Mouse (Mus musculus) limb, embryonic 13.5 days (tissue): Measurements from ENCODE around the gene Ugt1a6b. TPM values are rescaled to one million over a fixed set of nuclear protein-coding genes. Genes with fewer than 3 reads are reported as not detected.

Experiments used
- ATAC-seq: fragments of 200-750 bp; cut with Nextera tagmentation; 2 replicates; pipeline ENCODE4 v1.8.0; 2017; ENCODE audit warnings: low read depth, moderate number of reproducible peaks, moderate TSS enrichment; ENCODE audit not compliant: low FRiP score
- H3K27ac ChIP-seq: fragments of 300-500 bp; sonication (generic); 2 replicates; pipeline ENCODE4 v1.5.1; 2015; ENCODE audit warnings: inconsistent platforms, mild to moderate bottlenecking, moderate library complexity
- H3K27me3 ChIP-seq: fragments of 300-500 bp; sonication (generic); 2 replicates; pipeline ENCODE4 v1.6.1; 2015; ENCODE audit warnings: mild to moderate bottlenecking, inconsistent platforms
- H3K36me3 ChIP-seq: fragments of 300-500 bp; sonication (generic); 2 replicates; pipeline ENCODE4 v1.6.1; 2015; ENCODE audit warnings: inconsistent platforms, mild to moderate bottlenecking, moderate library complexity
- H3K4me1 ChIP-seq: fragments of 300-500 bp; sonication (generic); 2 replicates; pipeline ENCODE4 v1.6.1; 2015; ENCODE audit warnings: inconsistent platforms
- H3K4me2 ChIP-seq: fragments of 300-500 bp; sonication (generic); replicated peaks from 2 replicates; pipeline ENCODE4 v1.6.1; 2015; ENCODE audit warnings: inconsistent platforms, mild to moderate bottlenecking, moderate library complexity
- H3K4me3 ChIP-seq: fragments of 300-500 bp; sonication (generic); 2 replicates; pipeline ENCODE4 v1.5.1; 2015; ENCODE audit warnings: moderate library complexity, mild to moderate bottlenecking, inconsistent platforms
- H3K9ac ChIP-seq: fragments of 300-500 bp; sonication (generic); 2 replicates; pipeline ENCODE4 v1.6.1; 2015; ENCODE audit warnings: mild to moderate bottlenecking, inconsistent platforms
- H3K9me3 ChIP-seq: fragments of 300-500 bp; sonication (generic); 2 replicates; pipeline ENCODE4 v1.6.1; 2016; ENCODE audit warnings: inconsistent platforms
- WGBS: fragments of 180-500 bp; shearing (Covaris S2); methylation state at CpG from one replicate; pipeline ENCODE4 v1.1.7; 2015; 5-methylcytosine and 5-hydroxymethylcytosine counted together
- polyA plus RNA-seq: library from polyadenylated mRNA; unstranded; fragments of >200 nt; fragmentation: Nextera tagmentation; extraction: Ambion mirVana; gene quantifications from 2 replicates; pipeline ENCODE4 v1.2.1, GENCODE M21; 2015

The Ugt1a6b gene
- polyA plus RNA-seq, 1 experiment from 2014 or later: not detected

DNA sequence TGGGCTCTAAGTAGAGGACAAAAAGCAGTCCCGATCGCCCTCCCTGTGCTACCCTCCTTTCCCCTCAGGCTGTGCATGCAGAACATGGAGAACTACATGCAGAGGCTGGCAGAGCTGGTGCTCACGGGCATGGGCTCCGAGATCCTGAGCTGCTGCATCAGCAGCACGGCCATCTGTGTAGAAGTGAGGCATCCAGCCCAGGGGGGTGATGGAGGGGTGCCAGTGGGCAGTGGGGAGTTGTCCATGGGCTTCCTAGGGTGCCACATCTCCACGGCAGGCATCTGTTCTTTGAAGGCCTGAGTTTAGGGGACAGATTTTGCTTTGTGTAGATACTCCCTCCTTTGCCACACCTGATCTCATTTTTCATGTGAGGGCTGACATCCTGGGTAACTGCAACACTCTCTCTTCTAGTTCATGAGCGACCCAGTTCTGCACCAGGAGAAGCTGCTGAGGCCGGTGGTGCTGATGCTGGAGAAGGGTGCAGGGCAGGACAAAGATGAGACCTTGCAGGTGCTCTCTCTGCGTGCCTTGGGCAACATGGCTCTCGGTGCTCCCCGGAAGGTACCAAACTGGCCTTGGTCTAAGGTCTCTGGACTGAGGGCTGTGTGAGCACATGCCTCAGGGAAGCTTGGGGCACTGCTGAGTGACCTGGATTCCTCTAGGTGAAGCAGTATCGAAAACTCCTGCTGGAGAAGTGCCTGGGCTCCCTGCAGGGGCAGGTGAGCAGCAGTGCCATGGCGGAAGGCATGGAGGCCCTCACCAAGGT lies 153.1 kb downstream of the Ugt1a6b start:
- 77% methylated on average over 13 of the region's 13 CpGs for WGBS
- peaks cover 71% of the 10 kb centered on the region for H3K9me3 ChIP-seq
- no peak overlapping the region for H3K4me3 ChIP-seq
- ATAC-seq: no peak
- H3K27ac ChIP-seq: no peak overlapping the region
- H3K36me3 ChIP-seq: peaks cover 21% of the 10 kb centered on the region
- H3K27me3 ChIP-seq: no peaks in the 10 kb centered on the region
- no peaks in the 10 kb centered on the region for H3K4me1 ChIP-seq
- no peak overlapping the region for H3K4me2 ChIP-seq
- no peak overlapping the region for H3K9ac ChIP-seq

DNA sequence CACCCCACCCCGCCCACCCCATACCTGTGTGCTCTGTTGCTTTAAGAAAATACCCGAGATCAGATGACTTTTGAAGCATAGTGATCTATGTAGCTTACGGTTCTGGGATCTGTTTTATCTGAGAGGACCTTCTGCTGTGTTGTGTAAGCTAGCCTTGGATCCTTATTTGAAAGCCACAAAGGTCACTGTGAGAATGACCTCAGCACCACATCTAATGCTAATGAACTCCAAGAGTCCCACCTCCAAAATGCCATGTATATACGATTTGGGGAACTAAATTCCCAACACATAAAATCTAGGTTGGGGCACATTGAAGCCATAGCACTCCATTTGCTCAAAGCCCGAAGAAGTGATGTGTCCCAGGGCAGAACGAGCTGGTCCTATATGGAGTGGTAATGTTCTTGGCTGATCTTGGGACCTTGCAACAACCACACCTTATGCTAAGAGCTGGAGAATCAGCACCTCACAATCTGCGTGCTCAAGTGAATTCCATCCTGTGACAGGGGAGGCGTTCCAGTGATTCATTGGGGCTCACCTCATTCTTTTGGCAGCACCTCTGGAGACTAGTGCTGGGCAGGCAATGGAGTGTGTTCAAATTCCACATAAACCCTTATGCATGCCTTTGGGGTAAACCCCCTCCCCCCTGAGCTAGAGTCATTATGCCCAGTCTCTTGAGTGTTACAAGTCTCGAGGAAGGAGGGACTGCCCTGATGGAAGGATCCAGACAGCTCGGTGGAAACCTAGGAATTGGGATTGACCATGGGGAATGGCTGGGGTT lies 154.0 kb downstream of the Ugt1a6b start:
- no peak for ATAC-seq
- no peak overlapping the region for H3K4me3 ChIP-seq

DNA sequence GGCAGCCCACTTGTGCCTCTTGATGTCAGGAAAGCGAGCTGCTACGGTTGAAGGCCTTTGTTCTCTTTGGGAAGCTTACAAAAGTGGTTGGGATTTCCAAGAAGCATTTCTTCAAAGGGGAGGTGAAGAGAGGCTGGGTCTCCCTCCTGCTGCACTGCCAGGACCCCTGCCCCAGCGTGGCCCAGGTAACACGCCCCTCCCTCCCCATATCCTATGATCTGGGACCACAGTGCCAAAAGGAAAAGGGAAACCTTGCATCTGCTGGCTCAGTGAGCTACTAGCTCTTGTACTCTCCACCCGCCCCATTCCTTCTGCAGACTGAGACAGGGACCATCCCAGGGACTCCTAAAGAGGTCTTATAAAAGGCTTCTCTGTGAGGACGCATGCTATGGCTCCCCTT lies 154.6 kb downstream of the Ugt1a6b start:
- peaks cover 68% of the 10 kb centered on the region for H3K9me3 ChIP-seq
- H3K9ac ChIP-seq: no peak overlapping the region
- no peak overlapping the region for H3K27ac ChIP-seq
- H3K4me3 ChIP-seq: no peak overlapping the region
- no peak overlapping the region for H3K4me2 ChIP-seq
- H3K36me3 ChIP-seq: peaks cover 36% of the 10 kb centered on the region
- ATAC-seq: no peak
- 82% methylated on average over 6 of the region's 6 CpGs for WGBS
- no peaks in the 10 kb centered on the region for H3K27me3 ChIP-seq
- H3K4me1 ChIP-seq: peaks cover 3% of the 10 kb centered on the region; the same call in 1 of the 2 replicates

More for the DNA sequence above, 154.0 kb downstream of the Ugt1a6b start:
- H3K27ac ChIP-seq: no peak overlapping the region
- peaks cover 30% of the 10 kb centered on the region for H3K36me3 ChIP-seq
- H3K4me1 ChIP-seq: no peaks in the 10 kb centered on the region
- WGBS: 73% methylated on average over 10 of the region's 10 CpGs
- H3K4me2 ChIP-seq: no peak overlapping the region
- no peak overlapping the region for H3K9ac ChIP-seq
- no peaks in the 10 kb centered on the region for H3K27me3 ChIP-seq
- H3K9me3 ChIP-seq: peaks cover 74% of the 10 kb centered on the region

DNA sequence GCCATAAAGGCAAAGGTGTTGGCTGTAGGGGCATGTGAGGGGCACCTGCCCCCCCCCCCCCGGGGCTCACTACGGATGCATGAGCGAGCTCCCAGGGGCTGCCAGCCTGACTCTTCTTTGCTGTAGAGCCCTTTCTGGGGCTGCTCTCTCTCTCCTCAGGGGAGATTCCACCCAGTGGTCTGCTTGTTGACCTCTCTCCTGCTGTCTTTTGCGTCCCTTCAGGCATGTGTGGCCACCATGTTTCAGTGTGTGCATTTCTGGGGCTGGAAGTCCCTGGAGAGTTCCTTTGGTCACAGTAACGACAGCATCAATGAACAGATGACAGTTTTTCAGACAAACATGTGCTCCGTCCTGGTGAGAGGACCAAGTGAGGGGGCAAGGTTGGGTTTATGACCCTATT lies 155.3 kb downstream of the Ugt1a6b start:
- H3K4me1 ChIP-seq: peaks cover 3% of the 10 kb centered on the region; the same call in 1 of the 2 replicates
- H3K36me3 ChIP-seq: peaks cover 43% of the 10 kb centered on the region
- H3K9me3 ChIP-seq: peaks cover 64% of the 10 kb centered on the region
- H3K27ac ChIP-seq: no peak overlapping the region
- H3K9ac ChIP-seq: no peak overlapping the region
- 71% methylated on average over 6 of the region's 6 CpGs for WGBS
- H3K27me3 ChIP-seq: no peaks in the 10 kb centered on the region
- no peak overlapping the region for H3K4me2 ChIP-seq
- no peak for ATAC-seq
- no peak overlapping the region for H3K4me3 ChIP-seq

DNA sequence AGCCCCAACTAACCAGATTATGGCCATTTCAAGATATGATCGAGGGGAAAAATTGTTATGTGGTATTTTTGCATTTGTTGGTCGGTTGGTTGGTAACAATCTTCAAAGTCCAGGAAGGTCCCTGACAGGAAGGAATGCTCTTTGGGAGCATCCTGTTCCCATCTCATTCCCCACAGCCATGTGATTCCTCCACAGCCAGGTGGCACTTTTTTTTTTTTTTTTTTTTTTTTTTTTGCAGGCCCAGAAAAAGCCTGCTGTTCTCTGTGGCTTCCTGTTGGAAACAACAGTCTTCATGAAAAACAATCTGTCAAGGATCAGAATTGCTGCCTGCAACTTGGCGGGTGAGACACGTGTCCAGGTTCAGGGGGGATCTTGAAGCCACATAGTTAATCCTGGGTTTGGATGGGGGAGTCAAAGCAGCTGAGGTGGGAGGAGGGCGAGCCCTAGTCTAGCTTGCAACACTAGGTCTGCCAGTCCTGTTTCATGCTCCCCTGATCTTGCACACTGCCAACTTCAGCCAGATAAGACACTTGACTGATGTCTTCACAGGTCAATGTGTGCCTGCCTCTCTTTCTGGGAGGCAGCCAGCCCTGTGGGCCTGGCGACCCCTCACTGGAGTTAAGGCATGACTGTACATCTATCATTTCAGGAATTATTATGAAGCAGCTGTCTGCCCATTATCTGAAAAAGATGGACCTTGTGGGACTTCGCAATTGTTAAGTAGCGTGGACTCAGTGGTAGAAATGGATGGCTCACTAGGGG lies 156.0 kb downstream of the Ugt1a6b start:
- no peak for ATAC-seq
- H3K27me3 ChIP-seq: no peaks in the 10 kb centered on the region
- H3K36me3 ChIP-seq: peaks cover 50% of the 10 kb centered on the region
- peaks cover 59% of the 10 kb centered on the region for H3K9me3 ChIP-seq
- H3K4me3 ChIP-seq: no peak overlapping the region
- no peak overlapping the region for H3K27ac ChIP-seq
- no peak overlapping the region for H3K9ac ChIP-seq
- peaks cover 3% of the 10 kb centered on the region; the same call in 1 of the 2 replicates for H3K4me1 ChIP-seq
- WGBS: 76% methylated on average over 8 of the region's 8 CpGs
- H3K4me2 ChIP-seq: no peak overlapping the region

DNA sequence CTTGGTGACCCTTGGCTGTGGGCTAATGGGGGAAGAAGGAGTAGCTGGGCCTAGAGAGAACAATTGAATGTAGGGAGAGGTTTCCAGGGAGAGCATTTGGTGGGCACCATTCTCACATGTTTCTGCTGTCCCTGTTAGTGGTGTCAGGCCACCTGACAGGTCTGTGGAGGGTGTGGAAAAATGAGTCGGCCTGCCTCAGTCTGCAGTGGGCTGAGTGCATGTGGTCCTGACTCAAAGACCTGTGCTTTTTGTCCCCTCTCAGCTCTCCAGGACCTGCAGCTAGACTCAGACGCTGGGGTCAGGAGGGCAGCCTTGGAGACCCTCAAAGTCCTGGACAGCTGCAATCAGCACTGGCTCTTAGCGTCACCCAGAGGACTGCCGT lies 156.6 kb downstream of the Ugt1a6b start:
- no peak overlapping the region for H3K9ac ChIP-seq
- H3K4me1 ChIP-seq: peaks cover 3% of the 10 kb centered on the region; the same call in 1 of the 2 replicates
- WGBS: 75% methylated on average over 4 of the region's 4 CpGs
- peaks cover 57% of the 10 kb centered on the region for H3K9me3 ChIP-seq
- no peaks in the 10 kb centered on the region for H3K27me3 ChIP-seq
- H3K36me3 ChIP-seq: peaks cover 55% of the 10 kb centered on the region
- H3K4me2 ChIP-seq: no peak overlapping the region
- ATAC-seq: no peak
- H3K4me3 ChIP-seq: no peak overlapping the region
- no peak overlapping the region for H3K27ac ChIP-seq

DNA sequence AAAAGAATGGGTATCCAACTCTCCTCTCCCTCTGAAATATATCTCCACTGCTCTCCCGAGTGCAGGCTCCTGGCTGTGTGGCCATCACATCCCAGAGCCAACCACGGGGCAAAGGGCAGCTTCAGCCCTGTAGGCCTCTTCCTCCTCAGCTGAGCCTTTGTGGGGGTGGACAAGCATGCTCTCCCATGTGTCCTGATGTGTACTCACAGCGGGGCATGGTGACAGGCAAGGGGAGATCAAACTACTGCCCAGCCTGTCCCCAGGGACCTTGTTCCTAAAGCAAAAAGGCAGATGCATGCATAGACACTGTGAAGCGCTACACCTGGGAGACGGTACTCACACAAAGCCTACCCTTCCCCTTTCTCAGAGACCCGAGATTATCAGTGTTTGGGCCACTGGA lies 157.1 kb downstream of the Ugt1a6b start:
- H3K36me3 ChIP-seq: peaks cover 60% of the 10 kb centered on the region
- H3K27me3 ChIP-seq: no peaks in the 10 kb centered on the region
- H3K9me3 ChIP-seq: peaks cover 52% of the 10 kb centered on the region
- 0 out of 2 replicates have a peak, but pooled peaks have one; percentile 1 for ATAC-seq
- peaks cover 3% of the 10 kb centered on the region; the same call in 1 of the 2 replicates for H3K4me1 ChIP-seq
- no peak overlapping the region for H3K4me2 ChIP-seq
- 82% methylated on average over 6 of the region's 6 CpGs for WGBS
- no peak overlapping the region for H3K4me3 ChIP-seq
- H3K9ac ChIP-seq: no peak overlapping the region
- no peak overlapping the region for H3K27ac ChIP-seq

DNA sequence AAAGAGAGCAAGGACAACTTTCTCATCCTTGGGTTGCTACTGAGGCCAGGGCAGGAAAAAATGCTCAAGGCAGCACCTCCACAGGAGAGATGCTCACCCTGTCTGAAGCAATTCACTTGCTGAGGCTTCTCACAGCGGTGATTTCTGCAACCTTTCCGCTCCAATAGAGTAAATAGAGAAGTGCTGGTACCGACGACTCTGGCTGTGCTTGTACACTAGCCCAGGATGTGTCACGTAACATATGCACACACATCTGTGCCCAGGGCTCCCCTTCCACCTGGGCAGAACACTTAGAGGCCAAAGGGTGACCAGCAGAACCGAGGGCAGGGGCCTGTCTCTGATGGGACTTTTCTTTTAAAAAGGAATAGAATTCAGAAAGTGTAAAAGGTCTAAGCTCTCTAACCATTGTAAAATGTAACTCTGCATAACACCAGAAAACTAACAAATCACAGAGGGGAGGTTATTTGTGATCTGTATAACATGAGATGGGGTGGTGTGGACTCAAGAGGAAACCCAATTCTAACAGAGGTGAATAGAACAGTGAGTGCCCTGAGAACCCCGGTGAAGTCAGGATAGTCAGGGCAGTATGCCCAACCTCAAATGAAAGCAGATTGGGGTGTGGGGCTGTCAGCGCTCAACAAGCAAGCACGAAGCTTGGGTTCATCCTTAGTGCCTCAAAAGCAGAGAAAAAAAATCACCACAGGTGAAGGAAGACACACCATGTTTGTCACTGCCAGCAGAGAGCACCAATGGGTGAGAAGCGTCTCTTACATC lies 157.7 kb downstream of the Ugt1a6b start:
- peaks cover 50% of the 10 kb centered on the region for H3K9me3 ChIP-seq
- no peak overlapping the region for H3K4me3 ChIP-seq
- peaks cover 67% of the 10 kb centered on the region for H3K36me3 ChIP-seq
- H3K4me2 ChIP-seq: no peak overlapping the region
- H3K4me1 ChIP-seq: peaks cover 3% of the 10 kb centered on the region; the same call in 1 of the 2 replicates
- 83% methylated on average over 10 of the region's 10 CpGs for WGBS
- no peak for ATAC-seq
- no peak overlapping the region for H3K9ac ChIP-seq
- H3K27me3 ChIP-seq: no peaks in the 10 kb centered on the region
- no peak overlapping the region for H3K27ac ChIP-seq

DNA sequence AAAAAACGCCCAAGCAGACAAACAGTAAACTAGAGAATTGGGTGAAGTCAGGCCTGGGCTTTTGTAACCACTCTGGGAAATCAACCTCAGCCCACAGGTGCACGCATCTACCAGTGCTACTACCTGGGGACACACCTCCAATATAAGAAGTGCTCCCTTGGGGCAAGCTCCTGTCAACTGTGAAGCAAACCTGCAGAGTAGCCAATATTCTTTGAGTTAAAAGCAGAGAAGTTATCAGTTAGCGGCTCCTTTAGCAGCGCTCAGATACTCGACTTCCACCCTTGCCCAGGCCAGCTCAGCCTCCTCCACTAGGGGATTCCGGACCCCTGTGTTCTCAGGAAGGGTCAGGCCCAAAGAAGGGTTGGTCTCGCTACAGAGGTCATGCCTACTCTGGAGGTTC lies 158.7 kb downstream of the Ugt1a6b start:
- H3K27me3 ChIP-seq: no peaks in the 10 kb centered on the region
- peaks cover 76% of the 10 kb centered on the region for H3K36me3 ChIP-seq
- no peak overlapping the region for H3K4me2 ChIP-seq
- H3K9ac ChIP-seq: no peak overlapping the region
- peaks cover 3% of the 10 kb centered on the region; the same call in 1 of the 2 replicates for H3K4me1 ChIP-seq
- 87% methylated on average over 7 of the region's 7 CpGs for WGBS
- H3K4me3 ChIP-seq: no peak overlapping the region
- peaks cover 42% of the 10 kb centered on the region for H3K9me3 ChIP-seq
- no peak overlapping the region for H3K27ac ChIP-seq
- no peak for ATAC-seq

DNA sequence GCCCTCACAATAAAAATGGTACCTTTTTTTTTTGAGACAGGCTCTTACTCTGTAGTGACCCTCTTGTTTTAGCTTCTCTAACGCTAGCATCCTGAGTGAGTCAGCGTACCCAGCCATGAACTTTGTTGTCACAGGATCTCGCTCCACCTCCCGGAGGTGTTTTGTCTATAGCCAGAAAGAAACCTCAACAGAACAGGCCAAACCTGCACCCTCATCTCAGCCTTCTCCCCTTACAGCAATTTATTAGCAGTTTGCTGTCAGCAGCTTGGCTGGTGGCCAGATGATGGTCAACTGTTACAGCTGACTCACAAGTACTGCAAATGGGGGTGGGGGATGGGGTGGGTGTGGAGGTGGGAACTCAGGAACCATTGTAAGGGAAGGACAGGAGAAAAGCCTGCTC lies 159.2 kb downstream of the Ugt1a6b start:
- H3K36me3 ChIP-seq: peaks cover 82% of the 10 kb centered on the region
- H3K27ac ChIP-seq: no peak overlapping the region
- 79% methylated on average over 4 of the region's 4 CpGs for WGBS
- H3K4me1 ChIP-seq: peaks cover 3% of the 10 kb centered on the region; the same call in 1 of the 2 replicates
- H3K27me3 ChIP-seq: no peaks in the 10 kb centered on the region
- H3K4me3 ChIP-seq: no peak overlapping the region
- H3K9ac ChIP-seq: no peak overlapping the region
- ATAC-seq: 0 out of 2 replicates have a peak, but pooled peaks have one; percentile 0
- H3K4me2 ChIP-seq: no peak overlapping the region
- H3K9me3 ChIP-seq: peaks cover 36% of the 10 kb centered on the region

DNA sequence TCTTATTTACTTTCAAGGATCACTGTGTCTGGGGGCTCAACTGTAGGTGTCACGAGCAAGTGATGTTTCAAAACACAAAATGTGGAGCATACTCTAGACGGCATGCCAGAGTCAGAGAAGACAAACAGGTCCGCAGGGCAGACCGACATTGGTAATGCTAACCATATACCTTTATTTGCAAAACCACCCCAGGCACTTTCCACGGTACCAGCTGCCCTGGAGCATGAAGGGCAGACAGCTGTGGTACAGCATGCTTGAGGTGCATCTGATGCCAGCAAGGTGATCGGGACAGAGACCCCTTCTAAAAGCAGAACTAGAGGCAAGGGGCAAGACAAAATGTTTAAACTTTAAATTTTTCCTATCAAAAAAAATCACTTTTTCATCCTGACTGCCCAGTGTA lies 159.9 kb downstream of the Ugt1a6b start:
- no peak overlapping the region for H3K4me2 ChIP-seq
- no peak overlapping the region for H3K27ac ChIP-seq
- no peaks in the 10 kb centered on the region for H3K27me3 ChIP-seq
- H3K36me3 ChIP-seq: peaks cover 89% of the 10 kb centered on the region
- H3K9me3 ChIP-seq: peaks cover 29% of the 10 kb centered on the region
- 74% methylated on average over 6 of the region's 6 CpGs for WGBS
- H3K9ac ChIP-seq: no peak overlapping the region
- H3K4me3 ChIP-seq: no peak overlapping the region
- ATAC-seq: no peak
- peaks cover 3% of the 10 kb centered on the region; the same call in 1 of the 2 replicates for H3K4me1 ChIP-seq
